Mouse (Mus musculus) activated CD4-positive, CD25-positive, alpha-beta regulatory T cell, adult 4 months (primary cell): Measurements from ENCODE around the gene Gm8994. TPM values are rescaled to one million over a fixed set of nuclear protein-coding genes. Genes with fewer than 3 reads are reported as not detected.

ENCODE experiments used
- ATAC-seq: one replicate; pipeline ENCODE4 v1.8.0; 2017
- polyA plus RNA-seq, 2 experiments: library from polyadenylated mRNA; unstranded; fragments of 100-300 nt; shearing (Covaris generic); gene quantifications; one replicate each; pipeline ENCODE4 v1.2.1; 2017

Gm8994 gene
- polyA plus RNA-seq, 2 experiments from 2014 or later: not detected

DNA sequence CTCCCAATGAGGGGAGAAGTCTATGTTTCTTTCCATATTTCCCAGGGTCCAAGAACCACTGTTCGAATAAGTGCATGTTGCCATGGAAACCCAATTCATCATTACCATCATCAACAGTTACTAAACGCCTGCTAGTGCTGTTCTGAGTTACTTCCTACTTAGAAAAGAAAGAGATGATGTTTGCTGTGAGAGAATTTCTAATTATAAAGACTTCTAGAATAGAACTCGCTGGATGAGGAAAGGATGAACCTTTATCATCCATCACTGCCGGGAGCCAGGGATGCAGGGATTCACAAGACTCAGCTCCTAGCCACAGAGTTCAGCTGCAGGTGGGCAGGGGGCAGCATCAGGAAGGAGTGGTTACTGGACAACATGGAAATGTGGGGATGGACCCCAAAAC is 36.7 kb downstream of the Gm8994 start:
- ATAC-seq: no peak

DNA sequence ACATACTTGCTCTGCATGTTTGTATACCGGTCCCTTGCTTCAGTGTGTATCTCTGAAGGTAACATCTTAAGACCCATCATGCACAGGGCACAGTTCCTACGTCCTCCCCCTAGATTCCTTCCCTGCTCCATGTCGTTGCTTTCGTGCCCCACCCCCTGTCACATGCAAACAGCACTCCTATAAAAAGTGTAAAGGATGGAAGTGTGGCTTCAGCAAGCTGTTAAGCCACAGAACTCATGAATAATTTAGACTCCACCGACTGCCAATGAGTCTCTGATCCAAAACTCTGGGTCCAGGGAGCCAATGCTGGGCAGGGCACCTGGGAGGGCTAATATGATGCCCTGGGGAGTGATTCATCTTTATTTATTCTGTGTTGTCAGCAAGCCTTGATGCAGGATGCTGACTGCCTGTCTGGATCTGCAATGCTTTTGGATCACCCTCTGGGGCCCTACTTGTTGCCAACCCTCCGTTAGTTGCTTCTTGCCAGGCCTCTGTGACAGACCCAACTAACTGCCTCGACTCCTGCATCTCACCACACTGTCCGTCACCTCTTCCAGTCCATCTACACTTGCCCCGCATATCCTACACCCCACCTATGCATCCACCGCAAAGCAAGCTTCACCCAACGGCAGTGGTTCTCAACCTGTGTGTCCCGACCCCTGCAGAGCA is 37.2 kb downstream of the Gm8994 start:
- ATAC-seq: no peak

DNA sequence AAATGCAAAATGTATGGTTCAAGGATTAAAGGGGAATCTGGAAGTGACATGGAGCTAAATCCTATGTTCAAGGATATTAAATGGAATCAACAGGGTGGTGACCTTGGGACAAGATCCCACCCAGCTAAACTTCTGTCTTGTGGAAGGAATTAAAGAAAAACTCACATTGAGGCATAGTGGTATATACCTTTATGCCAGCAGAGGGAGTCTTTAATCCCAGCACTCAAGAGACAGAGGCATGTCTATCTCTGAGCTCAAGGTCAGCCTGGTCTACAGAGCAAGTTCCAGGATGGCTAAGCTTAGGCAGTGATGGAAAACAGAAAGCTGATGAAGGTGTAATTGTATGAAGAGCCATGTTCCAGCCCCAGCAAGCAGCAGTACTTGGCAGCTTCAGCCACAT is 48.8 kb downstream of the Gm8994 start:
- ATAC-seq: no peak

Other genes with a start within 250 kb of the Gm8994 start
- under 1 TPM in 1 of 2 experiments, not detected in 1; 0.09 TPM for gene Grin2b, start 154.0 kb upstream of the Gm8994 start, polyA plus RNA-seq
- 1 to 10 TPM in 1 of 2 experiments, under 1 TPM in 1; 0.82 to 1.1 TPM for gene E330021D16Rik, start 88.0 kb downstream of the Gm8994 start, polyA plus RNA-seq
- gene Atf7ip, start 178.6 kb downstream of the Gm8994 start, polyA plus RNA-seq: 10 to 100 TPM; 72.8 to 79.5 TPM